Mouse (Mus musculus): ENCODE results near the gene Gm10100.
"Not testable (repeated sequence)": the region's sequence is repeated elsewhere in the genome, so short reads cannot be mapped to it uniquely, and the experiment has no call there.

Gm10100 gene

DNA sequence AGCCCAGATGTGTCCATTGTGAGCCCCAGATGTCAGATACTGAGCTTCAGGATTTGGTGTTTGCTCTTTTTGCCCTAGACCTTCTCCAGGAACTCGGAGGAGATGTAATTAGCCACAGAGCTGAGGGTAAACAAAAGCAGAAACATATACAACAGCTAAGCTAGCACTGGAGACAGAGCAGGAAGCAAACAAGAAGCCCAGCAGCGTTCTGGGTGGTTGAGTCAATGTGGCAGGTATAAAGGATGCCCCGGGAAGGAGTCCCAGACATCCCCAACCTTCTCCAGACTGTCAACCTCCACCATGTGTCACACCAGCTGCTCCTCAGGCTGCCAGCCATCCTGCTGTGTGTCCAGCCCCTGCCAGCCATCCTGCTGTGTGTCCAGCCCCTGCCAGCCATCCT, at the start of gene Gm10100:
Gm10100 (plus strand) TSS at position 301 of the 400 bp plus-strand sequence.
- no peak for ATAC-seq (ENCODE audit: low TSS enrichment)

DNA sequence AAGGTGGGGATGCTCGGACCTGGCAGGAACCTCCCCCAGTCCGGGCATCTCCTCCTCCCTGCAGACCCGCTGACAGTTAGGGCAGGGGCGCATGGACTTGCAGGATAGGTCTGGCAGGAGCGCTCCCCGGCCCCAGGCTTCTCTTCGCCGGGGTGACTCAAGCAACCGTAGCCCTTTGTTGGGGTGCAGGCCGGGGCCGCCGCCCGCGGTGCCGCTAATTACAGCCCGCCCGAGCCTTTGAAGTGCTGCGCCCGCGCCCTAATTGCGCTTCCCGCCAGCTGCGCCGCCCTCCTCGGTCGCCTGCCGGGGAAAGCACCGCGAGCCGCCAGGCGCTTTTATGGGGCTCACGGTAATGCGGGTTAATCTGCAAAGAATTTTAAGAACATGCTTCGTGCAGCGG, 48.7 kb upstream of the Gm10100 start:
- ATAC-seq (ENCODE audit: low TSS enrichment): no peak

DNA sequence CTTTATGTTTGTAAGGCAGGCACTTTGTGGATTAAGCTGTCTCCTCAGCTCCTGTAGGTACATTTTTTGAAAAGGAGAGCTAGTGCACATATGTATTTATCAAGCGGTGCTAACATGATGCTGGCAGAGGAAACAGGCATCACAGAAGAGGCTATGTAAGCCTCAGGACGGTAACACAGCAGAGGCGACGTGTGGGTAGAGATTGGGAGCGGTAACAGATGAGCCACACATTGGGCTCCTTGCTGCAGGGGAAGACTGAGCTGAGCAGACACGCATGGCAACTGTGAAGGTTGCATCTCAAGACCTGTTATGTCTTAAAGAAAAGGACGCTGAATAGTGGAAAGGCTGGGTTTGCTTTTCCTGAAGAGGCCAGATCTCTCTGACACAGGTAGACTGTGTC, 43.3 kb upstream of the Gm10100 start:
- ATAC-seq (ENCODE audit: low TSS enrichment): peak; percentile 94

DNA sequence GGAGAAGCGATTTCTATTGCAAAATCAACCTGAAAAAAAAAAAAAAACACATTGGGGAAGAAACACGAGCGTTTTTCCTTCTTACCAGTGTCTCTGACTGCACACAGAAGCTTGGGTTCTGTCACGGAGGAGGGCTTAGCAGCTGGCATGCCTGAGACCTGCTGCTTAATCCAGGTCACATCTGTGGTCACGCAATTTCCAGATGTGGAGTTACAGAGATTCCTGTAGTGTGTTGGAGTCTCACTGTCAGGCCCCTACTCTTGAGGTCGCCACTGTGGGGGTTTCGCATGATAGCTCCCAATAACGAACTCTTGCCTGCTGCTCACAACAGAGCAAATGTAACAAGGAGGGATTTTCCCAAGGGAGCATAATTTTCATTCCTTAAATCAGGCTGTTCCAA, 42.1 kb upstream of the Gm10100 start:
- no peak for ATAC-seq (ENCODE audit: low TSS enrichment)

DNA sequence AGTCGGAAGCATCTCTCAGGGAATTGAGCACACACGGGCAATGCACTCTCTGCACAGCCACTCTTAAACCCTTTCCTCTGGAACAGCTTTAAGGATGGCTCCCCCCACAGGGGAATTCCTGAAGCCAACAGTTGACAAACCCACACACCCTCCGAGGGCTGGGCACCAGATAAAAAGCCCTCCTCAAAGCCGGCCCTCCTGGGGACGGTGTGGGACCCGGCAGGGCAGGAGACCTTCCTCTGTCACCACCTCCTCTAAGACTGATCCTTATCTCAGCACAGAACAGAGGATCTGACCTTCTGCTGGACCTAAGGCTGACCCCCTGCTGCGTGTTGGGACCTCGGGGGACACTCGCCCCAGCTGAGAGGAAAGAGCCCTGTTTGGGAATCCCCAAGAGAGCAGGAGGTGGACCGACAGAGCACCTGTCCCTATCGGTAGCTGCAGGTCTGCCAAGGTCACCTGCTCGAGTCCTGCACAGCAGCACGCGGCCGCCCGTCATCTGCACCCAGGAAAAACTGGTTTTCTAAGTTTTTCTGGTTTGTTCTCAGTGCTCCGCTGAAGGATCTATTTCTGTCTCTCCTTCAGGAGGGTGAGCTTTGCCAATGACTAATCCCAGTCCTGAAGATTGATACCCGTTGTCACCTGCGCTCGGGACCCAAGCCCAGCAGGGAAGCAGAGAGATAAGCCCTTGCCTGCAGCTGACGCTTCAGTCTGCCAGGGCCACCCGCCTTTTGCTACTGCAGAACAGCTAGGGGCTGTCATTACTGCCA, 40.2 kb upstream of the Gm10100 start, which contains the start of gene Tspear:
Tspear (plus strand) TSS at position 675 of the 770 bp plus-strand sequence.
- ATAC-seq (ENCODE audit: low TSS enrichment): no peak

DNA sequence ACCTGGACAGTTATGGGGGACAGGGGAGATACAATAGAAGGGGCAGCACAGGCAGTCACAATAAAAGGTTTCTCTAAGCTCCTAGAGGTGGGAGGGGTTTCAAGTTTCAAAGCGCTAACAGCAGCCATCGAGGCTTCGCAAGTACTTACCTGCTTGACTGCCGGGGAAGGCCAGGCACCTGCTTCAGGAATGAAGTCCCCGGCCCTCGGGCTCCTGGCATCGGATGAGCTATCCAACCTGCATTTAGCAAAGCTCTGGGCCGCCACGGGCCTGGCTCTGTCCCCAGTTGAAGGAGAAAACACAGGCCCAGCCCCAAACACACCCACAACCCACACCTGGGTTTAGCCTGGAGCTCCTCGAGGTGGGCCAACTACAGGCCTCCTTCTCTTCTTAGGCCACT, 39.3 kb upstream of the Gm10100 start:
- ATAC-seq (ENCODE audit: low TSS enrichment): no peak

DNA sequence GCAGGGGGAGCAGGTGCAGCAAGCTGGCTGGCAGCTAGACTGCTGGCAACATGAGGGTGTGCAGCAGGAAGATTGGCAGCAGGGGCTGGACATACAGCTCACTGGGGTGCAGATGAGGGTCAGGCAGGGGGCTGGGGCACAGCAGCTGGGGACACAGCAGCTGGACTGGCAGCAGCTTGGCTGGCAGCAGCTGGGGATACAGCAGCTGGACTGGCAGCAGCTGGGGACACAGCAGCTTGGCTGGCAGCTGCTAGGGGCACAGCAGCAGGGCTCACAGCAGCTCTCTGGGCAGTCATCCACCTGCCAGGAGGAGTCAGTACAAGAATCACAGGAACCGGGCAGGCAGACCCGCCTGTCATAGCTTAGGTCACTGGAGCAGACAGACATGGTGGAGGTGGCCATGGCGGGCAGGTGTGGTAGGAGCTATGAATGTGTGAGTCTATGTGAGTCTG, 35.9 kb upstream of the Gm10100 start, which contains the start of gene Gm19402:
Gm19402 (minus strand) TSS at position 402 of the 452 bp plus-strand sequence.
- ATAC-seq (ENCODE audit: low TSS enrichment): not testable (repeated sequence)

DNA sequence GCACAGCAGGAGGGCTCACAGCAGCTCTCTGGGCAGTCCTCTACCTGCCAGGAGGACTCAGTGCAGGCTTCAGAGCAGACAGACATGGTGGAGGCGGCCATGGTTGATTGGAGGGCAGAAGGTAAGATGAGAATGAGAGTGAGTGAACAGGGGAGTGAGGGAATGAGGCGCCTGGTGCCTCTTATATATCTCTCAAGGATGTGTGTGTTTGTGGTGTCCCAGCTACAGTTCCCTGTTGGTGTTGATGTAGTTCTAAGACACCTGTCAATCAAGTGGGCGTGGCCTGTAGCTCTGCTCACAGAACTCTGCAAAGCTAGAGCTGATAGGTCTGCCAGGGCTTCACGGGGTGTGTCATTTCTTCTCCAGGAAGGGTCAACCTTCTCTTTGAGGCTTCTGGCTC, 29.2 kb upstream of the Gm10100 start, which contains the start of gene Gm9508:
Gm9508 (minus strand) TSS at position 101 of the 400 bp plus-strand sequence.
- ATAC-seq (ENCODE audit: low TSS enrichment): no peak

DNA sequence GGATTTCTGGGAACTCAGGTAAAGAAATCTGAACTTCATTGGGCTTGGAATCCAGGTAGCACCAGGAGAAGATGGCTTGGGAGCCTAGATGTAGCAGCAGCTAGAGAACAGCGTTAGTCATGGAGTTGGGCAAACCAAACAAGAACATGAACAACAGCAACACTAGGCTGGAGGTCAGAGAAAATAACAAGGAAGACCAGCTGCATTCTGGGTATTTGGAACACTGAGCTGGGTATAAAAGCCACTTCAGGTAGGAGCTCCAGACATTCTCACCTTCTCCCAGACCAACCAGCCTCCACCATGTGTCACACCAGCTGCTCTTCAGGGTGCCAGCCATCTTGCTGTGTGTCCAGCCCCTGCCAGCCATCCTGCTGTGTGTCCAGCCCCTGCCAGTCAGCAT, 20.0 kb upstream of the Gm10100 start, which contains the start of gene Gm10272:
Gm10272 (plus strand) TSS at position 301 of the 400 bp plus-strand sequence.
- no peak for ATAC-seq (ENCODE audit: low TSS enrichment)

DNA sequence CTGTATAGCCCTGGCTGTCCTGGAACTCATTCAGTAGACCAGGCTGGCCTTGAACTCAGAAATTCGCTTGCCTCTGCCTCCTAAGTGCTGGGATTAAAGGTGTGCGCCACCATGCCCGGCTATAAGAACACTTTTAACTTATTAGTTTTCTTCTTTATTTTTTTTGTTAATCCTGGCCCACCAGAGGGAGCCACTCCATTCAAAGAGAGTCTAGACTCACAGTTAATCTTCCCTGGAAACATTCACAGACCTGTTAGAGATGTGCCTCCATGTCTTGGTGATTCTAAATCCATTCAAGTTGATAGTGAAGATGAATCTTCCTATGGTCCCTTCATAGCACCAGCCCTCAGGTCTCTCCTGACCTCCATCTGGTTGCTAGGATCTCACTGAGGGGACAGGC, 16.5 kb upstream of the Gm10100 start:
- ATAC-seq (ENCODE audit: low TSS enrichment): no peak

DNA sequence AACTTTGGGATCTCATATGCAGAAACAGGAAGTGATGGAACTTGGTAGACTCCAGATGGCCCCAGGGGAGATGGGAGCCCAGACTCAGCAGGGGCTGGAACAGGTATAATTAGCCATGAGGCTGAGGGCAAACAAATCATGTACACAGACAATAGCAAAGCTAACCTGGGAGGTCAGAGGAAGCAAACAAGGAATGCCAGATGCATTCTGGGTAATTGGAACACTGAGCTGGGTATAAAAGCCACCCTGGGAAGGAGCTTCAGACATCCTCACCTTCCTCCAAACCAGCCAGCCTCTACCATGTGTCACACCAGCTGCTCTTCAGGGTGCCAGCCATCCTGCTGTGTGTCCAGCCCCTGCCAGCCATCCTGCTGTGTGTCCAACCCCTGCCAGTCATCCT, 15.1 kb upstream of the Gm10100 start, which contains the start of gene Gm10024:
Gm10024 (plus strand) TSS at position 301 of the 400 bp plus-strand sequence.
- ATAC-seq (ENCODE audit: low TSS enrichment): not testable (repeated sequence)

DNA sequence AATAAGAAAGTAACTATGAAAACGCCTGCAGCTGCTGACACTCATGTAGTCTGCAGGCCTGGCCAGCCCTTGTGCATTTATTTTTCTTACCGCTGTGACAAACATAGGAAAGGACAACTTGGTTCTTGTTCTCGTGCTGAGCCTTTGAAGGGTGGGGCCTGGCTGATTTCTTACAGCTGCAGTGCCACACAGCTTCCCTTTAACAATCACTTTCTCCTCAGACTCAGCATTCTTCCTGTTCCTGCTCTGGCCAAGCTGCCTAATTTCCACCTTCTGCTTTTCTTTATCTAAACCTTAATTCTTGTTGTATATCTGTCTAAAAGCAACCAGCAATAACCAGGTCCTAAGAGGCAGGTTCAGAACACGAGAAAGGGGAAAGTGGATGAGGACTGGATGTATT, 12.6 kb upstream of the Gm10100 start:
- ATAC-seq (ENCODE audit: low TSS enrichment): no peak

DNA sequence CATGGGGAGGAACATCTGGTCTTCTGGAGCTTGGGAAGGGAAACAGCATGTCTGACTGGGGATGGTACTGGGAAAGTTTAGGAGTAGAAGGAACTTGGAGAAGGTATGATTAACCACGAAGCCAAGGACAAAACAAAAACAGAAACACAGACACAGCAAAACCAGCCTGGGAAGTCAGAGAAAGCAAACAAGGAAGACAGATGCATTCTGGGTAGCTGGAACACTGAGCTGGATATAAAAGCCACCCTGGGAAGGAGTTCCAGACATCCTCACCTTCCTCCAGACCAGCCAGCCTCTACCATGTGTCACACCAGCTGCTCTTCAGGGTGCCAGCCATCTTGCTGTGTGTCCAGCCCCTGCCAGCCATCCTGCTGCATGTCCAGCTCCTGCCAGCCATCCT, 10.8 kb upstream of the Gm10100 start, which contains the start of gene Gm10142:
Gm10142 (plus strand) TSS at position 301 of the 400 bp plus-strand sequence.
- ATAC-seq (ENCODE audit: low TSS enrichment): no peak

DNA sequence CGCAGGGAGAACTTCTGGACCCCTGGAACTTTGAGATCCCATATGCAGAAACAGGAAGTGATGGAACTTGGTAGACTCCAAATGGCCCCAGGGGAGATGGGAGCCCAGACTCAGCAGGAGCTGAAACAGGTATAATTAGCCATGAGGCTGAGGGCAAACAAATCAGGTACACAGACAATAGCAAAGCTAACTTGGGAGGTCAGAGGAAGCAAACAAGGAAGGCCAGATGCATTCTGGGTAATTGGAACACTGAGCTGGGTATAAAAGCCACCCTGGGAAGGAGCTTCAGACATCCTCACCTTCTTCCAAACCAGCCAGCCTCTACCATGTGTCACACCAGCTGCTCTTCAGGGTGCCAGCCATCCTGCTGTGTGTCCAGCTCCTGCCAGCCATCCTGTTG, 6.0 kb upstream of the Gm10100 start, which contains the start of gene Krtap12-1:
Krtap12-1 (plus strand) TSS at position 301 of the 400 bp plus-strand sequence.
- ATAC-seq (ENCODE audit: low TSS enrichment): not testable (repeated sequence)

DNA sequence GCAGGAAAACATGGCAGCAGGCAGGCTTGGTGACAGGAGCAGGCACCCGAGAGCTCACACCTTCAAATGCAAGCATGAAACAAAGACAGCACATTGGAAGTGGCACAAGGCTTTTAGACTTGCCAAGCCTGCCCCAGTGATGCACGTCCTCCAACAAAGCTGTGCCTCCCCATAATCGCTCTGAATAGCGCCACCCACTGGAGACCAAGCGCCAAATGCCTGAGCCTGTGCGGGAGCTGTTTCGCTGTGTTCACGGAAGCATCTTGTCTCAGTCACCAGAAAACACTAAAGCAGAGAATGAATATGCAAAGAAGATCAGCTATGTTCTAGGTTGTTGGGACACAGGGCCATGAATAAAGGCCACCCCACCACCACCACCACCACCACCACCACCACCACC, 1.4 kb upstream of the Gm10100 start:
- no peak for ATAC-seq (ENCODE audit: low TSS enrichment)

DNA sequence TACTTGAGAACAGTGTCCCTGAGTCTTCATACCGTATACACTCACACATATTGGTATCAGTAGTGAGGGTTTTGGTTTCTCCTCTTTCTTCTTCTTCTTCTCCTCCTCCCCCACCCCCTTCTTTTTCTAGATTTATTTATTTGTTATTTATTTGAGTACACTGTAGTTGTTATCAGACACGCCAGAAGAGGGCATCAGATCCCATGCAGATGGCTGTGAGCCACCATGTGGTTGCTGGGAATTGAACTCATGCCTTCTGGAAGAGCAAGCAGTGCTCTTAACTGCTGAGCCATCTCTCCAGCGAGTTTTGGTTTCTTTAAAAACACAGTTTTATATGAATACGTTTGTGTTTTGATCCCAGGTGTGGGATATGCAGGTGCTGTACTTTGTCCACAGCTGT, 2.0 kb downstream of the Gm10100 start:
- no peak for ATAC-seq (ENCODE audit: low TSS enrichment)

DNA sequence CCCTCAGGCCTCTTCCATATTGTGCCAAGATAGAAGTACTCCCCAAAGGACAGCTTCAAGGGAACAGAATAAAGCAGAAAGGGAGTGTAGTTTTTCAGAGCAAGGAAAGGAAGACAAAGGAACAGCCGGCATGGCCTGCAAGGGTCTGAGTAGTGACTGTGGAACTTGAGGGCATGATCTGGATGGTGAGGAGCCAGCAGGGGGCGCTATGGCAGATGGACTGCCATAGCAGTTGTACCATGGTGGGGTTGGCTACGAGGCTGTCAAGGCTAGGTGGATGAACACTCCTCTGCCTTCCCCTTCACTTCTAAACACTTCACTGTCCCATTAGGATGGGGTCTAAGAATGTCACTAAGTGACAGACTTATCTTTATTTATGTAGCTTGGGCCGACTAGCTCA, 3.0 kb downstream of the Gm10100 start:
- no peak for ATAC-seq (ENCODE audit: low TSS enrichment)

DNA sequence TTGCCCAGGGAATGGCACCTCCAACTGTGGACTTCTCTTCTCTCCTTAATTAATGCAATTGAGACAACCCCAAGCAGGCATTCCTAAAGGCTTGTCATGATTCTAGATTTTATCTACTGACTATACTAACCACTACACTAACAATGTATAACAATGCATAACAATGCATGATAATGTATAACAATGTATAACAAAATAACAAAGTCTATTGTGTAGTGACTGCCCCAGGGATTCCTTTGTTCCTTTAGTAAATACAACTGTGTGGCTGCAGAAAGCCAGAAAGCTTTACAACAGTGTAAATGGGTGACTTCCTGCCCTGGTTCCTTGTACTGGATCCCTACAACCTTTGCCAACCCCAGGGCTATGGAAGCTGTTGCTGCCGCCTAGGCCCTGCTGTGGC, 9.6 kb downstream of the Gm10100 start:
- ATAC-seq (ENCODE audit: low TSS enrichment): no peak

DNA sequence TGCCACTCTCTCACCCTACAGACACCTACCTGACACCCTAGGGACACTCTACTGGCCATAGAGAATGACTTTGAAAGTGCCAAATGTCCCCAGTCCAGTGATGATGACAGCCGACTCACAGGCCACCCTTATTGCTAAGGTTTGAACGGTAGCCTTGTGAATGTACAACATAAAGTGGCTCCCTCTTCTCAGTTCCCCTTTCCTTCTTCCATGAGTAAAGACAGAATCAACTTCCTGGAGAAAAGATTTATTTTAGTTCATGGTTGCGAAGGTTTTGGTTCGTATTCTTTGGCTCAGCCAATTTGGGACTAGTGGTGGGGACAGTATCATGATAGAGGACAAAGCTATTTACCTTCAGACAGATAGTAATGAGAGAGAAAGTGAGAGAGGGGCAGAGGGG, 12.6 kb downstream of the Gm10100 start:
- ATAC-seq (ENCODE audit: low TSS enrichment): no peak

DNA sequence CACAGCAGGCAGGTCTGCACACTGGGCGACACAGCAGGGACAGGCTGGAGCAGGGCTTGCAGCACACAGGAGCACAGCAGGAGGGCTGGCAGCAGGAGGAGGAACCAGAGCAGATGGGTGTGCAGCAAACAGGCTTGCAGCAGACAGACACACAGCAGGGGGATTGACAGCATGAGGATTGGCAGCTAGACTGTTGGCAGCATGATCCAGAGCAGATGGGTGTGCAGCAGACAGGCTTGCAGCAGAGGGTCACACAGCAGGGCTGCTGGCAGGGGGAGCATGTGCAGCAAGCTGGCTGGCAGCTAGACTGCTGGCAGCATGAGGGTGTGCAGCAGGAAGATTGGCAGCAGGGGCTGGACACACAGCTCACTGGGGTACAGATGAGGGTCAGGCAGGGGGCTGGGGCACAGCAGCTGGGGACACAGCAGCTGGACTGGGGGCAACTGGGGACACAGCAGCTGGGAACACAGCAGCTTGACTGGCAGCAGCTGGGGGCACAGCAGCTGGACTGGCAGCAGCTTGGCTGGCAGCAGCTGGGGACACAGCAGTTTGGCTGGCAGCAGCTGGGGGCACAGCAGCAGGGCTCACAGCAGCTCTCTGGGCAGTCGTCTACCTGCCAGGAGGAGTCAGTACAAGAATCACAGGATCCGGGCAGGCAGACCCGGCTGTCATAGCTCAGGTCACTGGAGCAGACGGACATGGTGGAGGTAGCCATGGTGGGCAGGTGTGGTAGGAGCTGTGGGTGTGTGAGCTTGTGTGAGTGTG, 15.8 kb downstream of the Gm10100 start, which contains the start of gene Gm18596:
Gm18596 (minus strand) TSS at position 715 of the 765 bp plus-strand sequence.
- ATAC-seq (ENCODE audit: low TSS enrichment): not testable (repeated sequence)

DNA sequence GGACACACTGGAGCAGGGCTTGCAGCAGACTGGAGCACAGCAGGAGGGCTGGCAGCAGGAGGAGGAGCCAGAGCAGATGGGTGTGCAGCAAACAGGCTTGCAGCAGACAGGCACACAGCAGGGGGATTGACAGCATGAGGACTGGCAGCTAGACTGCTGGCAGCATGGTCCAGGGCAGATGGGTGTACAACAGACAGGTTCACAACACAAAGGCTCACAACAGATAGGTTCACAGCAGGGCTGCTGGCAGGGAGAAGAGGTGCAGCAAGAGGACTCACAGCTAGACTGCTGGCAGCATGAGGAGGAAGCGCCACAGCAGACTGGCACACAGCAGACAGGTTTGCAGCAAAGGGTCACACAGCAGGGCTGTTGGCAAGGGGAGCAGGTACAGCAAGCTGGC, 24.4 kb downstream of the Gm10100 start:
- ATAC-seq (ENCODE audit: low TSS enrichment): not testable (repeated sequence)

DNA sequence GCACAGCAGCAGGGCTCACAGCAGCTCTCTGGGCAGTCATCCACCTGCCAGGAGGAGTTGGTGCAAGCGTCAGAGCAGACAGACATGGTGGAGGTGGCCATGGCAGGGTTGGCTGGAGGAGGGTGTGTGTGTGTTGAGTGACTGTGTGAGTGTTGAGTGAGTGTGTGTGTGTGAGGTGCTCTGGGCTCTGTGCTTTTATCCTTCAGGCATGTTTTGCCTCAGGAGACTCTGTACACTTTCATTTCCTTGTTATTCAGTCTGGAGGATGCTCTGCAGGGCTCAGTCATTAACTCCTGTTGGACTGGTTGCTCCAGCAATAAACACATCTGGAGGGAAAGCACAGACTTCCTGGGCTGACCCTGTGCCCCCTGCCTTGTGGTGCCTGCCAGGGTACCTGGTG, 25.0 kb downstream of the Gm10100 start, which contains the start of gene Gm9736:
Gm9736 (minus strand) TSS at position 101 of the 400 bp plus-strand sequence.
- ATAC-seq (ENCODE audit: low TSS enrichment): not testable (repeated sequence)
